Mouse (Mus musculus): Measurements from ENCODE around the gene Aes. TPM values are rescaled to one million over a fixed set of nuclear protein-coding genes. Genes with fewer than 3 reads are reported as not detected.

The Aes gene
- total RNA-seq, 2 experiments from 2014 or later: 614 to 667 TPM

DNA sequence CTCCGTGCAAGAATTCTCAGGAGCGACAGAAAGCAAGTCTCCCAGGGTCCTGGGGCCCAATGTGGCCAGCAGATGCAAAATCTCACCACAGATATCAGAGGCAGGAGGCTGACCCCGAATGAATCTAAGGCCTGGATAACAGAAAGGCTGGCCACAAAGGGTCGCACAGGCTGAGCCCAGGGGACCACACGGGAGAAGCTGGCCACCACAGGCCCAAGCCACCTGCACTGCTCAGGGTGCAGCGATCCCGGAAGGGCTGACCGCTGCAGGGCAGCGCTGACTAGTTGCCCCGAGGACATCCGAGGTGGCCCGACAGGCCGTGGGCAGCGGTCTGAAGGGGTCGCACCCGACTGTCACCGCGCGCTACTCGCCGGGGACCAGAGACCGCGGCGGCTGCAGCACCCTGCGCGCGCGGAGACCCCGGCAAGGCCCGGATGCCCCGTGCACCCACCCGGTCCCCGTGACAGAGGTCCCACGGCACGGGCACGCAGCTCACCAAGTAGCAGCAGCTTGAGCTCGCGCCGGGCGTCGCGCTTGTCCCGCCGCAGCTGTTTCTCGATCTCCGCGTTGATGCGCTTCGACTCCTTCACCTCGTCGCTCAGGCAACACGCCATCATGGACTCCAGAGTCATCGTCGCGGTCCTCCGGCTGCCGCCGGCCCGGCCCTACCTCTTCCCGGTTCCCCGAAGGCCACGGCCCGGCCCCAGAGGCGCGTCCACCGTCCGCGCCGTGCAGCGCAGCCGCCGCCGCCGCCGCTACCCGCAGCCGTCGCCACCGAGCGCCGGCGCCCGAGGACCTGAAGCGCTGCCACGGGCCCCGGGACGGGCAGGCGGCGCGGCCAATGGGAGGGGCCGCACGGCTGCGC is 14.8 kb upstream of the Aes start:
- no peak for DNase-seq

DNA sequence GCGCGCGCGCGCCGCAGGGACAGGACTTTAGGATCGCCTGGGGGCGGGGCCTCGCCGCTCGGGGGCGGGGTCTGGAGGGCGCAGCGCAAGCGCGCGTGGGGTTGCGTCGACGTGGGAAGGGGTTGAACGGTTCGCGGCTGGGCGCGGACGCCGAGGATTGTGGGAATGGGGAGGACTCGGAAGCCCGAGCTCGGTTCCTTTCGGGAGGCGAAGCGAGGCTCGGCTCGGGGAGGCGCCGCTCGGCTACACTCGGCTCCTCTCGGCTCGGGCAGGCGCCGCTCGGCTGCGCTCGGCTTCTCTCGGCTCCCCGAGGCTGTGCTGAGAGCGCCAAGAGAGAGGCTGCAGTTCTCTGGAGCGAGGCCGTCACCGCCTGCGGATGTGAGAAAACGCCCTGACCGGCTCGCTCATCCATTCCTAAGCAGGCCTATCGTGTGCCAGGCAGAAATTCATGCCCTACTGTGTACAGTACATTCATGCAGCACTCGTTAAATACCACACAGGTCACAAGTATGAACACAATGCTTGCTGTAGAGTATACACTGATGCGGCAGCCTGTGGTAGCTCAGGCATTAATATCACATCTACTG is 14.0 kb upstream of the Aes start, which contains the start of gene Gna11:
Gene Gna11, minus strand, starts transcription at position 30 of the 587 bp plus-strand sequence.
- DNase-seq: peak; percentile 100

- no peak for DNase-seq
Measured at GRCm38 (mm10) chr10:81546332-81546731, 13.0 kb upstream of the Aes start.

DNA sequence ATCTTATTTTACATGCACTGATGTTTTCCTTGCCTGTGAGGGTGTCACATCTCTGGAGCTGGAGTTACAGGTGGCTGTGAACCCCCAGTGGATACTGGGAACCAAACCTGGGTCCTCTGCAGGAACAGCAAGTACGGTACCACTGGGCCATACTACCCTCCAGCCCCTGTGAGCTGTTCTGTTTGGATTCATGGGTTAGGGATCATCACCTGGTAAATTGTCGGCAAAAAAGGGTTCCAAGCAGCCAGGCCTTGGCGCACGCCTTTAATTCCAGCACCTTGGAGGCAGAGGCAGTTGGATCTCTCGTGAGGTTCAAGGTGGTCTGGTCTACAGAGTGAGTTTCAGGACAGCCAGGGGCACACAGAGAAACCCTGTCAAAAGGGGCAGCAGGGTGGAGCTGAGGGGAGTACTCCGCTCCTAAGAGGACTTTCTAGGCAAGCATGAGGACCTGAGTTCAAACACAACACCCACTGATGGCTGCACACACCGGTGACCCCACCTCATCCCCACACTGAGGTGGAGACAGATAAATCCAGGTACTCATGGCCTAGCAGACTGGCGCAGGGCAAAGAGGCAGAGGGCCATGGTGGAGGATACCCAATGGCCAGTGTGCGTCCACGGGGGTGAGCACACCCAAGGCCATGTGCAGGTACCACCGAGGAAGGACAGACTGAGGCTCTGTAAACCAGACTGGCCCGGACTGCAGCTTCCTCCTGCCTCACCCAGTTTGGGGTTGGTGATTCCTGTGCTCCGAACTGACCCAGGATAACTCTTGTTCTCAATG is 12.3 kb upstream of the Aes start:
- no peak for DNase-seq

DNA sequence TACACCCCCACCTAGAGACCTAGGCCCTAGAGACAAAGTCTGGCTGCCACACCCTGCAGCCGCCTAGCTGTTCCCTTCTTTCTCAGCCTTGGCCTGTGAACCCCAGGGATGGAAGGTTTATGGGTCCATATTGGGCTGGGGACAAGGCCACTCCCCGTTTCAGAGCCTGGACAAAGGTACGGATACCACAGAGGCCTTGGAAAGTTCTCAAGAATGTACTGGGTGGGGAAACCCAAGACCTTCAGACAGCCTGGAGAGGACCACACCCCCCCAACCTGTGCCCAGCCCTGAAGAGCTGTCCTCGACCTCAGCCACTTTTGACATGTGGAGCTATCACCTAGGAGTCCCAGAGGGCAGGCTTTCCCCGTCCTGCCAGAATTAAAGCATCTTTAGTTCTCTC is 10.3 kb upstream of the Aes start:
- DNase-seq: no peak

DNA sequence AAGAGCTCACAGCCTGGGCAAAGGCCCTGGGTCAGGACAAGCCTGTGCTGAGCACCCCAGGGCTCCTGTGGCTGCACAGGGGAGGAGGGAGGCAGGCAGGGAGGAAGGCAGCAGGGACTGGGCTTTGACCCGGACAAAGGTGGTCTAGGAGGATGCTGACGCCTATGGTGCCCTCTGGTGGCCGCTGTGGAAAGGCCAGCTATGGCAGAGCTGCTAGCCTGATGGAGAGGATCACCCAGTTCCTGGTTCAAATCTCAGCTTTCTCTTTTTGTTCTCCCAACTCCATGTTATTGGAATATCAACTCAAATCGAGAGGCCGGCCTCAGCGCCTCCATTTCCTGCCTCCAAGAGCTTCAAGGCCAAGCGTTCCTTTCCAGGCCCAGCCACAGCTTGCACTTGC is 9.0 kb upstream of the Aes start:
- peak; percentile 74 for DNase-seq

GRCm38 (mm10) chr10:81551597-81552102 is 7.6 kb upstream of the Aes start:
- peak; percentile 73 for DNase-seq

GRCm38 (mm10) chr10:81553232-81553631 is 6.1 kb upstream of the Aes start:
- no peak for DNase-seq

- DNase-seq: no peak
Measured at GRCm38 (mm10) chr10:81553807-81554755, 5.2 kb upstream of the Aes start.

DNA sequence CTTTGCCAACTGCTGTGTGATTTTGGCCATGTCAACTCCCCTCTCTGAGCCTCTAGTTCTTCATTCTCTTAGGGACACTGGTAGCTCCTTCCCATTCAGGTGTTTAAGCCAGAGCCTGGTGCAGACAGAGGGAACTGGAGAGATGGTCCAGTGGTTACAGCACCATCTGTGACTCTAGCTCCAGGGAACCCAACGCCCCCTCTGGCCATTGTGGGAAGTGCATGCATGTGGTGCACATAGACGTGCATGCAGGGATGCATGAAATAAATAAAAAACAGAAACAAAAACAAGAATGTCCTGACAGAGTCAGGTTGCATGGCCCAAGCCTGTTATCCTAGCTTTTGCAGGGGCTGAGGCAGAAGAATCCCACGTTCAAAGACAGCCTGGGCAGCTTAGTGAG is 3.0 kb upstream of the Aes start:
- DNase-seq: no peak

DNA sequence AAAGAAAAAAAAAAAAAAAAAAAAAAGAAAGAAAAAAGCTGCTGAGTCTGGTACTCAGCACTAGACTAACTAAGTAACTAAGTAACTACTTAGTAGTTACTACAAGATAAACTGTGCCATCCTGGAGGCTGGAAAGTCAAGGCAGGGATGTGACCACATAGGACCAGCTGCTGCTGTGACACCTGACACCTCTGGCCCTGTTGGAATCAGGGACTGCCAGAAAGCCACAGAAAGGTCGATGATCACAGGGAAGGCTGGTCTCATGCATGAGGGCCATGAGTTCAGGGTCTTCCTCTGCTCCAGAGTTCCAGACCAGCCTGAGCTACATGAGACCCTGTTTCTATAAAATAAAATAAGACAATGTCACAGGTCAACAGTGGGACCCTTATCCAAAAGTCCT is 1.8 kb upstream of the Aes start:
- DNase-seq: no peak

GRCm38 (mm10) chr10:81559627-81560539 is 595 bp downstream of the Aes start:
- DNase-seq: peak; percentile 82

- DNase-seq: no peak
Measured at GRCm38 (mm10) chr10:81560719-81561459, 1.6 kb downstream of the Aes start.

GRCm38 (mm10) chr10:81562411-81562810 is 3.1 kb downstream of the Aes start:
- no peak for DNase-seq

DNA sequence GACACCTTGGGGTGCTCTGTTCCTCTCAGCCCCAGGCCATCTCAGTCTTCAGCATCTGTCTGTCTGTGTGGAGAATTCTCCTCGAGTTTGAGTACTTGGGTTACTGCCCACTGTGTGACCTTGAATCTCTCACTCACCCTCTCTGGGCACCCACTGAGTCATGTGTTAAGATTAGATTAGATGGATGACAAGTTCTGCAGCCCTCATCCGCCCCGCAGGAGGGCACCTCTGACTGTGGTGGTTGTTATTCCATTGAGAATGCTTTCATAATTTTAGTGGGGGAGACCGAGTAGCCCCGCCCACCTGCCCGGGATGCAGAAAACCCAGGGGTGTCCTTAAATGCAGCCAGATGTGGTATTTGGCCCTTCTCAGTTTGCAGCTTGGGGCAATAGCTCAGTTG is 4.2 kb downstream of the Aes start:
- no peak for DNase-seq

DNA sequence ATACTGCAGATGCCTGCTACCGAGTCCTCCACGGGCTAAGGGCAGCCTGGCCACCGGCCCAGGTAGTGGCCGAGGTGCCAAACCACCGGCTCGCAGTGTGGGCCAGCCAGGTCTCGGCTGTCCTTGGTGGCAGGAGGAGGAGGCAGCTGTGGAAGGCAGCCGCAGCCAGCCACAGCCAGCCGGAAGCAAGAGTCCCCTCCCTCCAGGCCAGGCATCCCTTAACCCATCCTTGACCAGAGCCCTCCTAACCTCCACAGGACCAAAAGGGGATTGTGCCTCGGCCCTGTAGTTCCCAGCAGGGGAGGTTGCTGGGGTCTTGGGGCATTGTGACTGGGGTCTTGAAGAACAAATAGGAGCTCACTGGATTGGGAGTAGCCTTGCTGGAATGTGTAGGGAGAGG is 4.9 kb downstream of the Aes start:
- peak; percentile 75 for DNase-seq

DNA sequence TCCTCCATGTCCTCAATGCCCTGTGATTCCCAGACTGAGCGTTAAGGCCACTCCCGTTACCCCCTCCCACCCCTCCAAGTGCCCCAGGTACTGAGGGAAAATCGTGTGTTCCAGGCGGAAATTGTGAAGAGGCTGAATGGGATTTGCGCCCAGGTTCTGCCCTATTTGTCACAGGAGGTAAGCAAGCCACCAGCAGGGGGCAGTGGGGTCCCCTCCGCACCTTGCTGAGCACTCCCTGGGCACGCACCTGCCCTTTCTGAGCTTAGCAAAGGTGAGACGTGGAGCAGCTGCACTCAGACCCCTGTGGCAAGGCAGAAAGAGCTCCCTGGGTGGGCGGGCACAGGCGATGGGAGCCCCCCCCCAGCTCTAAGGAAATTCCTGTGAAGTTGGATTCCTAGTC is 5.4 kb downstream of the Aes start:
- DNase-seq: peak; percentile 69

- no peak for DNase-seq
Measured at GRCm38 (mm10) chr10:81565257-81566228, 6.3 kb downstream of the Aes start.
